Mouse (Mus musculus) ES-E14 (cell line): Measurements from ENCODE around the gene Oprd1.

Experiments used
- HCFC1 ChIP-seq: IDR thresholded peaks from 2 replicates; pipeline ENCODE4 v1.6.1; 2012; ENCODE audit warnings: low read length, inconsistent platforms, borderline replicate concordance; ENCODE audit not compliant: insufficient read depth
- MAFK ChIP-seq: IDR thresholded peaks from 2 replicates; pipeline ENCODE4 v1.6.1; 2014; ENCODE audit warnings: mild to moderate bottlenecking, low read depth, low read length, inconsistent platforms; ENCODE audit not compliant: insufficient read depth
- ZC3H11A ChIP-seq: IDR thresholded peaks from 2 replicates; pipeline ENCODE4 v1.6.1; 2012; ENCODE audit warnings: low read depth, mild to moderate bottlenecking, inconsistent platforms, low read length, borderline replicate concordance
- ZNF384 ChIP-seq: IDR thresholded peaks from 2 replicates; pipeline ENCODE4 v1.6.1; 2012; ENCODE audit warnings: low read depth, low read length, inconsistent platforms

DNA sequence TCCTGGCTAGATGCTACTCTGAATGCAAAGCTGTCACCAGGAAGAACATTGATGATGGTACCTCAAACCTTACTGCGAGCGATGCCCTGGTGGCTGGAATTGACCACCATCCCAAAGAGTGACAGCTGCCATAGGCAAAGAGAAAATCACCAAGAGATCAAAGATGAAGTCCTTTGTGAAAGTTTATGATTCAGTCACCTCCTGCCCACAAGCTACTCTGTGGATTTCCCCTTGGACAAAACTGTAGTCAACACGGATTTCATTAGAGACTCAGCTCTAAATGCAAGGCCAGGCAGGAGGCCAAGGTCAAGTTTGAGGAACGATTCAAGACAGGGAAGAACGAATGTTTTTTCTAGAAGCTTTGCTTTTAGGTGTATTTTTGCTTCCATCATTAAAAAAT, 50.4 kb downstream of the Oprd1 start:
- TF ChIP-seq MAFK (no peak), ZC3H11A (no peak), ZNF384 (no peak), HCFC1 (no peak)
